Mouse (Mus musculus) limb, embryonic 11.5 days (tissue): ENCODE data around the gene Txlnb. TPM values are rescaled to one million over a fixed set of nuclear protein-coding genes. Genes with fewer than 3 reads are reported as not detected.

ENCODE experiments used
- ATAC-seq: fragments of 200-750 bp; cut with Nextera tagmentation; 2 replicates; pipeline ENCODE4 v1.8.0; 2017; ENCODE audit warnings: low read depth; ENCODE audit not compliant: insufficient number of reproducible peaks, low FRiP score, low TSS enrichment
- DNase-seq: peaks from one replicate; pipeline ENCODE4 v3.0.0-alpha.2; 2015; ENCODE audit warnings: low spot score
- H3K27ac ChIP-seq: fragments of 300-500 bp; sonication (generic); replicated peaks from 2 replicates; pipeline ENCODE4 v1.5.1; 2014; ENCODE audit warnings: low read depth, mild to moderate bottlenecking, low read length
- H3K27me3 ChIP-seq: fragments of 300-500 bp; sonication (generic); 2 replicates; pipeline ENCODE4 v1.6.1; 2014; ENCODE audit warnings: mild to moderate bottlenecking, low read length, mixed read lengths; ENCODE audit not compliant: control insufficient read depth, insufficient read depth
- H3K36me3 ChIP-seq: fragments of 300-500 bp; sonication (generic); 2 replicates; pipeline ENCODE4 v1.6.1; 2014; ENCODE audit warnings: mild to moderate bottlenecking, low read length, moderate library complexity, mixed read lengths; ENCODE audit not compliant: control insufficient read depth, insufficient read depth
- H3K4me1 ChIP-seq: fragments of 300-500 bp; sonication (generic); 2 replicates; pipeline ENCODE4 v1.6.1; 2014; ENCODE audit warnings: low read length, mixed read lengths; ENCODE audit not compliant: control insufficient read depth, insufficient read depth
- H3K4me2 ChIP-seq: fragments of 300-500 bp; sonication (generic); 2 replicates; pipeline ENCODE4 v1.6.1; 2014; ENCODE audit warnings: low read depth, mild to moderate bottlenecking, moderate library complexity; ENCODE audit not compliant: severe bottlenecking
- H3K4me3 ChIP-seq: fragments of 300-500 bp; sonication (generic); 2 replicates; pipeline ENCODE4 v1.5.1; 2014; ENCODE audit warnings: low read depth, low read length
- H3K9ac ChIP-seq: fragments of 300-500 bp; sonication (generic); 2 replicates; pipeline ENCODE4 v1.6.1; 2014; ENCODE audit warnings: mild to moderate bottlenecking, low read length
- H3K9me3 ChIP-seq: fragments of 300-500 bp; sonication (generic); 2 replicates; pipeline ENCODE4 v1.6.1; 2016; ENCODE audit warnings: low read length; ENCODE audit not compliant: control insufficient read depth
- WGBS: fragments of 180-500 bp; shearing (Covaris S2); extraction: QIAGEN DNeasy Blood & Tissue Kit; methylation state at CpG from one replicate; pipeline ENCODE4 v1.1.7; 2014; 5-methylcytosine and 5-hydroxymethylcytosine counted together
- polyA plus RNA-seq: library from polyadenylated mRNA; unstranded; fragments of >200 nt; fragmentation: Nextera tagmentation; extraction: Ambion mirVana; gene quantifications from 2 replicates; pipeline ENCODE4 v1.2.1, GENCODE M21; 2014

The Txlnb gene
- 0.85 and 1.1 TPM in 2 replicates for polyA plus RNA-seq

DNA sequence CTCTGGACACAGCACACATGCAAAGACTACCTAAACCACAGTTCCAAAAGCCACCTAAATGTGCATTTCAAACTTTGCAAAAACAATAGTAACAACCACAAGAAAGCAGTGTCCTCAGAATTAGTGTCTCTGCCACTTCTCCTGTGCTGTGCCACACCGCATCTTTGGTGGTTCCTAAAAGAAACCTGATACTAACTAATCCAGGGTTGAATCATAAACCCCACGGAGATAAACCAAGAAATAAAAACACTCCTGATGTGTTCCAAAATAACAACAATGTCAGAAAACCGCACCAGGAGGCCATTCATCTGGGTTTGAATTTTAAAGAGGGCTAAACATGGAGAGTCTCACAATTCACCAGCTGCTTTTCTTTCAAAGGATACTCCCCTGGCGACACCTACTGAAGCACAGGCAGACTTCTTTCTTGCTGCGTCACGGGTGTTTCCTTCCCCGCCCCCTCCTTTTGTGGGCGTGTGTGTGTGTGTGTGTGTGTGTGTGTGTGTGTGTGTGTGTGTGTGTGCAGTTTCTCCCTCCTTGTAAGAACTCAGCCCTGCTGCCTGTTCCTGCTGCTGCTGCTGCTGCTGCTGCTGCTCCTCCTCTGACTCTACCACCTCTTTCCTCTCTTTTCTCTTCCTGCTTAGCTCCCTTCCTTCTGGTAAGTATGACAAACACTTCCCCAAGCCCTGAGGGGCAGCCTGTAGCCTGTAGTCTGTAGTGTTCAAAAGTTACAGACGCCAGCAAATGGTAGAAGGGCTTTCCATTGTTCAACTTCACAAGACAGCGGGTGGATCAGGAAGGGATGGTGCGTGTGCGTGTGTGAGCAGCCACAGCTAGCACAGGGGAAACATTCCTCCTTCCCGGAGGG lies at the start of gene Txlnb:
TSS of gene Txlnb (plus strand) at position 460 of the 865 bp plus-strand sequence.
- no peaks in the 10 kb centered on the region for H3K27me3 ChIP-seq
- DNase-seq (peak; percentile 52), ATAC-seq (peak; percentile 78)
- 0 out of 2 replicates have a peak within 1 kb of the TSS, but pooled peaks have one; percentile 42 for H3K27ac ChIP-seq
- no peak within 1 kb of the TSS for H3K4me3 ChIP-seq
- no peaks in the 10 kb centered on the region for H3K36me3 ChIP-seq
- H3K9me3 ChIP-seq, result no peaks in the 10 kb centered on the region
- peaks cover 4% of the 10 kb centered on the region; the same call in 1 of the 2 replicates for H3K4me1 ChIP-seq
- 29% methylated on average over 13 of the region's 13 CpGs for WGBS
- H3K4me2 ChIP-seq, result peak within 1 kb of the TSS; percentile 39
- H3K9ac ChIP-seq, result peak within 1 kb of the TSS; percentile 43

DNA sequence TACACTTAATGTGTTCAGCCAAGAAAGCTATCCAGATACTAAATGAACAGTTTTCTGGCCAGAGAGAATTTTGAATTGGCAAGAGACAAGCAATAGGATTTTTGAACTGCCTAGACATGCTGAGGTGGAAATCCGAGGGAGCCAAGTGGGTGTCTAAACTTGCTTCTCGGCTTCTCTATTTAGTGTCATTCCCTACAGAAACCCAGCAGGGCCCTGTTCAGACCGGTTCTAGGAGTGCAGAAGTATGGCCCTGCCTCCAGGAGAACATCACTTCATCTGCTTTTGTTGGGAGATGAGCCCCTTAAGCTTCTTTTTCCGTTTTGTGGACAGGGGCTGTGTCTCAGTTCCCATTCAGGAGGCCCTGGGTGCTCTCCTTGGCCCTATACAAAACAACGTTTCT lies 43.5 kb upstream of the Txlnb start:
- Histone ChIP-seq H3K9me3 (no peaks in the 10 kb centered on the region), H3K4me3 (no peak overlapping the region), H3K36me3 (no peaks in the 10 kb centered on the region), H3K9ac (no peak overlapping the region), H3K4me2 (no peak overlapping the region), H3K27ac (no peak overlapping the region), H3K4me1 (no peaks in the 10 kb centered on the region), H3K27me3 (no peaks in the 10 kb centered on the region)
- DNase-seq, result no peak
- ATAC-seq, result no peak
- WGBS, result 84% methylated on average over 5 of the region's 5 CpGs

DNA sequence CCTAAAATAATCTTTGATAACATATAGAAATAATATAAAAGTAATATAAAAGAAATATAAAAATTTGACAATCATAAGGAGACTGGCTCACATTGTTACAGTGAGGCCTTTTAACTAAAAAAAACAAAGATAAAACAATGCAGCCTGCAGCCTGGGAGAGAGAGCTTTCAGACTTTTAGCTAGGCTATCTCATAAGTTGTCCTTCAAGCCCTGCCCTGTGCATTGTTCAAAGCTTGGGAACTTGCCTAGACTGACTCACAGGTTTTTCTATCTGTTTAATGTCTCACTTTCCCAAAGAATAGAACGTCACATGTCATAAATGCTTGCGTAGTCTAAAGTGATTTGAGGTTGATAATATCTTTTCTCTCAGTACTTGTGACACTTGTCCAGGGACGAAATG lies 36.3 kb upstream of the Txlnb start:
- 94% methylated on average over 3 of the region's 3 CpGs for WGBS
- H3K4me3 ChIP-seq, result no peak overlapping the region
- no peak for DNase-seq
- H3K36me3 ChIP-seq, result no peaks in the 10 kb centered on the region
- H3K4me2 ChIP-seq, result no peak overlapping the region
- H3K4me1 ChIP-seq, result no peaks in the 10 kb centered on the region
- no peak overlapping the region for H3K9ac ChIP-seq
- H3K27me3 ChIP-seq, result no peaks in the 10 kb centered on the region
- no peak overlapping the region for H3K27ac ChIP-seq
- ATAC-seq, result no peak
- no peaks in the 10 kb centered on the region for H3K9me3 ChIP-seq

DNA sequence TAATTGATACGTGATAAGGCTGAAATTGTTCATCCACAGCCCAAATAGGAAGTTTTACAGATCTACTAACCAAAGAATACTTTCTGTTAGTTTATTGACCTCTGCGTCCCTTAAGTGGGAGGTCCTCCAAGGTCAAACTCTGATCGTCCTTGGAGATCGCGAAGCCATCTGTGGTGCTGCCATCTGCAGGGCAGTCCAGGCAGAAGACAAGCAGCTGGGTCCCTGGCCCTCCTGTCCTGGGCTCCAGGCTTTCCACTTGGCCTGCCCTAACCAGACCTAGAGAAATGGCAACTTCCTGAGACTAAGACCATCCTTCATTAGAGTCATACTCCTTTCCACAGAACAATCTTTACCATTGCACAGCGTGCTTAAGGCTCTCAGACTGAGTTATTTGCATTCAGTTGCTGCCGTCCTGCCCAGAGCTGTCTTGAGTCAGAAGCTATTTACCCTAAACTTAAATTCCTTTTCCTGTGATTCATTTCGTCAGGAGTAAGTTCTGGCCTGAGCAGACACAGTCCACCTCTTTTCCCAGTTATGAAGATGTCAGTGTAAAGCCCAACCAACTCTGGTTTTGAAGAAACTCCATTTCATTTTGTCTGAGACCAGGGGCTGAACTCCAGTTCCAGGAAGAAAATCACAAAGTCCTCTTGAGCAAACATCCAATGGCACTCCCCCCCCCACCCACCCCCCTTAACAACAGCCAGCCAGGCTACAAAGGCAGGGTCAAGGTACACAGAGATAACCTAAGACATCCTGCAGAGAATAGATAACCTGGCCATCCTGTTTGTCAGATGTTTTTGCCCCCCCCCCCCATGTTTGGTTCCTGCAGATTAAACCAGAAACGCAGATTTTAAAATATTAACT lies 35.0 kb upstream of the Txlnb start:
- H3K27me3 ChIP-seq, result no peaks in the 10 kb centered on the region
- H3K4me2 ChIP-seq, result no peak overlapping the region
- no peaks in the 10 kb centered on the region for H3K9me3 ChIP-seq
- no peaks in the 10 kb centered on the region for H3K4me1 ChIP-seq
- no peaks in the 10 kb centered on the region for H3K36me3 ChIP-seq
- WGBS, result 68% methylated on average over 9 of the region's 9 CpGs
- ATAC-seq, result no peak
- no peak overlapping the region for H3K4me3 ChIP-seq
- DNase-seq, result no peak
- no peak overlapping the region for H3K27ac ChIP-seq
- H3K9ac ChIP-seq, result no peak overlapping the region

DNA sequence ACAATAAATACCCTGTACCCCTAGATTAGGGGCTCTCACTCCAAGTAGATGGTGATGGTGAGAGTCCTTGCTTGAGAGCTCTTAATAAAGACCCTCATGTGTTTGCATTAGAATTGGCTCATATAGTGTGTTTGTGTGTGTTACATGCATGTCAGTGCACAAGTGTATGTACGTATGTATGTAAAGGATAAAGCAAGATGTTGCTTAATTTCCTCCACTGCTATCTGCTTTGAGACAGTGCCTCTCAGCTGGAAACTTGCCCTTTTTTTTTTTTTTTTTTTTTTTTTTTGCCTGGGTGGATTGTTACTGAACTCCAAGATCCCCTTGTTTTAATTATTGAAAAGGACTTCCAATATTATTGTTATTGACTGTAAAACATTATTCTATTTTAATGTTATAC lies 34.4 kb upstream of the Txlnb start:
- H3K9me3 ChIP-seq, result no peaks in the 10 kb centered on the region
- no peak overlapping the region for H3K4me2 ChIP-seq
- ATAC-seq (no peak), DNase-seq (no peak)
- no peak overlapping the region for H3K4me3 ChIP-seq
- no peaks in the 10 kb centered on the region for H3K27me3 ChIP-seq
- 91% methylated on average over 1 of the region's 1 CpGs for WGBS
- no peaks in the 10 kb centered on the region for H3K4me1 ChIP-seq
- no peaks in the 10 kb centered on the region for H3K36me3 ChIP-seq
- no peak overlapping the region for H3K27ac ChIP-seq
- no peak overlapping the region for H3K9ac ChIP-seq

DNA sequence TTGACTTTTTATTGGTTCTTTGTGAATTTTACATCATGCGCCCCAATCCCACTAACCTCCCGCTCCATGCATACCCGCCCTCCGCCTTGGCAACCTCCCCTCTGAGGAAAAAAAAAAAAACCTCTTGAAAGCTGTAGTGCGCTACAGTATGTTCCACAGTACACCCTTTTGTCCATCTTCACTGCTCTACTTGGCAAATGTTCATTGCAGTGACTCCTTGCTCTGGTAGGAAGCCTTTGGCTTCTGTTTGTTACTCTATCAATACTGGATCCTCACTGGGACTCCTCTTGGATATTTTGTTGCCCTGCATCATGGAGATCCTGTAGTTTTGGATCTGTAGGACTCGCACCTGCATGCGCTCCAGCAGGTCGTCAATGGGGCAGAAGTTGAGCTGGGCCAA lies 33.1 kb upstream of the Txlnb start:
- 96% methylated on average over 8 of the region's 8 CpGs for WGBS
- Histone ChIP-seq H3K9me3 (no peaks in the 10 kb centered on the region), H3K27ac (no peak overlapping the region), H3K27me3 (no peaks in the 10 kb centered on the region), H3K4me1 (no peaks in the 10 kb centered on the region), H3K4me2 (no peak overlapping the region), H3K4me3 (no peak overlapping the region), H3K9ac (no peak overlapping the region), H3K36me3 (no peaks in the 10 kb centered on the region)
- DNase-seq, result no peak
- no peak for ATAC-seq

DNA sequence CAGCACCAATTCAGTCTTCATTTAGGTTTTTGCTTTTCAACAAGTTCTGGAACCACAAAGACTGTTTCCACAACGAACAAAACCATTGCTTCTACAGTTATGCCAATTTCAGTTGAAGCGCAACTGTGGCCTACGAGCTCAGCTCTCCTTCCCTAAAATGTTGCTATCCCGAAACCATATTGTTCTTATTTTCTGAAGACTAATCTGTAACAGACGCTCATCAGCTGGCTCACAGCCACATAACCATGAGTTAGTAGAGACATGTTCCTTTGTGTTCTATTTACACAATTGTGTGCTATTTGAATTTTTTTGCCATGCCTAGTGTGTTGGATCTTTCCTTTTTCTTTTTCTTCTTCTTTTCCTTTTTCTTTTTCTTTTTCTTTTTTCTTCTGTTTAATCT lies 26.2 kb upstream of the Txlnb start:
- WGBS, result 51% methylated on average over 5 of the region's 5 CpGs
- no peak overlapping the region for H3K27ac ChIP-seq

DNA sequence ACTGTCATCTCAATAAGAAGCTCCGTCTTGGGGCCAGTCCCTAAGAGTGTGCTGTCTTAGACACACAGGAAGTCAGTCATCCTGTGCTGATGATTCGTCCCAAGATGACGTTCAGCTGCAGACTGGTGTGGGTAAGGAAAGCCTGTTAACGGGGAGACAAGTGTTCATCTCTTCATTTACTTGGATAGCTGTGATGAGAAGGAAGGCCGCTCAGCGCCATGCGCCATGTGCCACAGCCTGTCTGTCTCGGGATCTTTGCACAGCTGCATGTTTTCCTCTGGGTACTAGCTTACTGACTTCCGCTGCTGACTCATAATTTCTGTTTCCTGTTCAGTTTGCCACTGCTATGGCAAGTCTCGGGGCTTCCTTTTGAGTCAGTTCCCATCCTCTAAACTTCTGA lies 23.7 kb upstream of the Txlnb start:
- Histone ChIP-seq H3K27ac (no peak overlapping the region), H3K36me3 (no peaks in the 10 kb centered on the region), H3K4me3 (no peak overlapping the region), H3K27me3 (no peaks in the 10 kb centered on the region), H3K9me3 (no peaks in the 10 kb centered on the region), H3K9ac (no peak overlapping the region), H3K4me1 (no peaks in the 10 kb centered on the region), H3K4me2 (no peak overlapping the region)
- ATAC-seq, result no peak
- DNase-seq, result no peak
- WGBS, result 88% methylated on average over 10 of the region's 10 CpGs

More for the DNA sequence above, 26.2 kb upstream of the Txlnb start:
- H3K9ac ChIP-seq, result no peak overlapping the region
- H3K27me3 ChIP-seq, result no peaks in the 10 kb centered on the region
- DNase-seq (peak; percentile 22), ATAC-seq (no peak)
- no peaks in the 10 kb centered on the region for H3K4me1 ChIP-seq
- H3K9me3 ChIP-seq, result no peaks in the 10 kb centered on the region
- no peak overlapping the region for H3K4me2 ChIP-seq
- H3K4me3 ChIP-seq, result no peak overlapping the region
- no peaks in the 10 kb centered on the region for H3K36me3 ChIP-seq
